Mouse (Mus musculus) adrenal gland, postnatal 0 days (tissue): ENCODE measurements around the gene Zfp784. TPM values are rescaled to one million over a fixed set of nuclear protein-coding genes. Genes with fewer than 3 reads are reported as not detected.

Experiments used
- polyA plus RNA-seq: library from polyadenylated mRNA; unstranded; fragments of >200 nt; fragmentation: Nextera tagmentation; extraction: Ambion mirVana; gene quantifications from 2 replicates; pipeline ENCODE4 v1.2.1, GENCODE M21; 2015

Gene Zfp784
- polyA plus RNA-seq, result 3.7 and 4.9 TPM in 2 replicates

GRCm38 (mm10) chr7:5038109-5038732 lies at the start of gene Zfp784:
TSS of gene Zfp784 (minus strand) at chr7:5038446.

GRCm38 (mm10) chr7:5080010-5080751 lies 41.9 kb upstream of the Zfp784 start, which contains the start of gene Epn1:
TSS of gene Epn1 (plus strand) at chr7:5080235.

GRCm38 (mm10) chr7:5061774-5062359 lies 23.6 kb upstream of the Zfp784 start, which contains the start of gene U2af2:
TSS of gene U2af2 (plus strand) at chr7:5062143.

GRCm38 (mm10) chr7:5051193-5052192 lies 13.2 kb upstream of the Zfp784 start, which contains the start of gene Zfp580:
TSS of gene Zfp580 (plus strand) at chr7:5051538.

GRCm38 (mm10) chr7:5033818-5034217 lies 4.4 kb downstream of the Zfp784 start, which contains the start of gene 4632433K11Rik:
TSS of gene 4632433K11Rik (plus strand) at chr7:5034118.

GRCm38 (mm10) chr7:5020000-5020681 lies 18.1 kb downstream of the Zfp784 start, which contains the start of the genes Zfp865 and Ccdc106:
TSS of gene Zfp865 (plus strand) at chr7:5020376.
TSS of gene Ccdc106 (plus strand) at chr7:5020553.

GRCm38 (mm10) chr7:5015118-5016001 lies 22.9 kb downstream of the Zfp784 start, which contains the start of gene Gm44973:
TSS of gene Gm44973 (plus strand) at chr7:5015496.

GRCm38 (mm10) chr7:5014251-5015117 lies 23.8 kb downstream of the Zfp784 start, which contains the start of the genes Zfp524 and Fiz1:
TSS of gene Zfp524 (plus strand) at chr7:5014415.
TSS of gene Fiz1 (minus strand) at chr7:5014697.

GRCm38 (mm10) chr7:4996003-4996895 lies 42.0 kb downstream of the Zfp784 start, which contains the start of gene Zfp579:
TSS of gene Zfp579 (minus strand) at chr7:4996158.

Other genes with a start within 250 kb of the Zfp784 start
- gene Tmem238, start 248.8 kb downstream of the Zfp784 start, polyA plus RNA-seq, result 12.5 and 21.8 TPM in 2 replicates
- gene Rpl28, start 245.6 kb downstream of the Zfp784 start, polyA plus RNA-seq, result 286 and 311 TPM in 2 replicates
- gene Ube2s, start 225.9 kb downstream of the Zfp784 start, polyA plus RNA-seq, result 144 and 154 TPM in 2 replicates
- 0.61 and 1.1 TPM in 2 replicates for gene Shisa7, start 193.8 kb downstream of the Zfp784 start, polyA plus RNA-seq
- 38.4 and 57.5 TPM in 2 replicates for gene Isoc2b, start 168.2 kb downstream of the Zfp784 start, polyA plus RNA-seq
- 0.95 and 1.2 TPM in 2 replicates for gene Isoc2a, start 161.3 kb downstream of the Zfp784 start, polyA plus RNA-seq
- gene Gm36210, start 131.9 kb downstream of the Zfp784 start, polyA plus RNA-seq, result 0.09 and 0.10 TPM in 2 replicates
- 3.5 and 4.1 TPM in 2 replicates for gene Zfp628, start 123.2 kb downstream of the Zfp784 start, polyA plus RNA-seq
- gene Nat14, start 116.4 kb downstream of the Zfp784 start, polyA plus RNA-seq, result 6.9 and 7.6 TPM in 2 replicates
- 3.6 and 3.7 TPM in 2 replicates for gene Ssc5d, start 112.7 kb downstream of the Zfp784 start, polyA plus RNA-seq
- gene Sbk2, start 74.0 kb downstream of the Zfp784 start, polyA plus RNA-seq, result 0.19 TPM in 1 of 2 replicates, not detected in the other
- gene Sbk3, start 67.3 kb downstream of the Zfp784 start, polyA plus RNA-seq, result 0.18 TPM in 1 of 2 replicates, not detected in the other
- 20.7 and 21.3 TPM in 2 replicates for gene Zfp579, start 42.3 kb downstream of the Zfp784 start, polyA plus RNA-seq
- 8.4 and 12.0 TPM in 2 replicates for gene Zfp524, start 24.0 kb downstream of the Zfp784 start, polyA plus RNA-seq
- 17.2 and 20.9 TPM in 2 replicates for gene Fiz1, start 23.7 kb downstream of the Zfp784 start, polyA plus RNA-seq
- gene Gm44973, start 22.9 kb downstream of the Zfp784 start, polyA plus RNA-seq, result 2.2 and 3.8 TPM in 2 replicates
- gene Zfp865, start 18.1 kb downstream of the Zfp784 start, polyA plus RNA-seq, result 4.2 and 4.6 TPM in 2 replicates
- 6.2 and 11.3 TPM in 2 replicates for gene Ccdc106, start 17.9 kb downstream of the Zfp784 start, polyA plus RNA-seq
- gene 4632433K11Rik, start 4.3 kb downstream of the Zfp784 start, polyA plus RNA-seq, result not detected in 2 replicates
- 27.7 and 36.3 TPM in 2 replicates for gene Zfp580, start 13.1 kb upstream of the Zfp784 start, polyA plus RNA-seq
- gene U2af2, start 23.7 kb upstream of the Zfp784 start, polyA plus RNA-seq, result 37.7 and 54.7 TPM in 2 replicates
- gene Epn1, start 41.8 kb upstream of the Zfp784 start, polyA plus RNA-seq, result 45.0 and 49.3 TPM in 2 replicates
- not detected in 2 replicates for gene Rfpl4, start 78.5 kb upstream of the Zfp784 start, polyA plus RNA-seq
- gene Rasl2-9, start 87.5 kb upstream of the Zfp784 start, polyA plus RNA-seq, result 1.4 and 1.7 TPM in 2 replicates
- gene Vmn1r55, start 111.2 kb upstream of the Zfp784 start, polyA plus RNA-seq, result not detected in 2 replicates
- not detected in 2 replicates for gene Vmn1r56, start 158.3 kb upstream of the Zfp784 start, polyA plus RNA-seq
- gene Vmn1r57, start 180.0 kb upstream of the Zfp784 start, polyA plus RNA-seq, result not detected in 2 replicates